Mouse (Mus musculus) brain, embryonic 18.5 days (tissue): ENCODE data around the gene Dnajc14.

ENCODE experiments used
- DNase-seq: peaks from one replicate; pipeline ENCODE4 v3.0.0-alpha.2; 2012; ENCODE audit warnings: low read depth, low spot score

Dnajc14 gene

DNA sequence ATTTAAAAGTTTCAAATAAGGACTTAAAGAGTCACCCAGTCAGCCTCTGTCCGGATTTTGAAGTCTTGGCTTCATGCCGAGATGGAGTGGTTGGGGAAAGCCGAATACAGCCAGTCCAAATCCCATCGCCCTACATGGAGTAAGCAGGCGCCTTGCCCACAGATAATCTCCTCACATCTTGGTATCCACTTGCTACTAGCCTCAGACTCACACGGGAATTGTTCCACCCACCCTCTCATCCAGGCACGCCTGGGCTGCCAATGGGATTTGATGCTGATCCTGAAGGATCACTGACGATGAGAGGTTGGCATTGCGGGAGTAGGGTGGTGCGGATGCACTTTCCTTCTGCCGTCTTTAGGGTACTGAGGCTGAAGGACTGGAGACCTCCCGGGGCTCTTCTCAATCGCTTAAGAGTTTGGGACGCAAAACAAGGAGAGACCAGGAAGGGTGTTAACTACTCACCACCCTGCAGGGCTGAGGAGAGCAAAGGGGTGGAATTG, at the start of gene Dnajc14:
Gene Dnajc14 (plus strand): TSS at position 292 of the 500 bp plus-strand sequence.
- DNase-seq, result peak; percentile 42

DNA sequence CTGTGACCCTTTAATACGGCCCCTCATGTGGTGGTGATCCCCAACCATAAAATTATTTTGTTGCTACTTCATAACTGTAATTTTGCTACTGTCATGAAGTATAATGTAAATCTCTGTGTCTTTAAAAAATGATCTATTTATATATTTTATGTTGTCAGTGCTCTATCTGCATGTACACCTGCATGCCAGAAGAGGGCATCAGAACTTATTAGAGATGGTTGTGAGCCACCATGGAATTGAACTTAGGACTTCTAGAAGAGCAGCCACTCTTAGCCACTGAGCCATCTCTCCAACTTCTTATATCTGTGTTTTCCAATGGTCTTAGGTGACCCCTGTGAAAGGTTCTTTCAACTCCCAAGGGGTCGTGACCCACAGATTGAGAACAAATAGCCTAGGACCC, 31.0 kb upstream of the Dnajc14 start:
- no peak for DNase-seq

DNA sequence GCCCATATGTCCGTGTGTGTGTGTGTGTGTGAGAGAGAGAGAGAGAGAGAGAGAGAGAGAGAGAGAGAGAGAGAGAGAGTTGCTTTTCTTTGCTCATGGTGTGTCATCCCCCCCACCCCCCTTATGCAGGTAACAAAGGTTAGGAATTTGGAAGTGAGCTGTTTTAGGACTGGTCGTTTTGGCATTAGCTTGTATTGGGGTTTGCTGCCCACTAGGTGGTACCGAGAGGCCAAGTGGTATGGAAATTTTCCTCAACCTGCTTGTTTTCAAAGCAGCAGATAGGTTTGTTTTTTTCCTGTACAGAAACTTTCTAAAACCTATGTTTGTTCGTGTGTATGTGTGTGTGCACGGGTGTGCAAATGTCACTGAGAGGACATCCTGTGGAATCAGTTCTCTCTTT, 30.2 kb upstream of the Dnajc14 start:
- DNase-seq, result no peak

GRCm38 (mm10) chr10:128778441-128778840, 25.4 kb upstream of the Dnajc14 start:
- no peak for DNase-seq

- no peak for DNase-seq
These were observed 24.7 kb upstream of the Dnajc14 start for GRCm38 (mm10) chr10:128779011-128779795.

DNA sequence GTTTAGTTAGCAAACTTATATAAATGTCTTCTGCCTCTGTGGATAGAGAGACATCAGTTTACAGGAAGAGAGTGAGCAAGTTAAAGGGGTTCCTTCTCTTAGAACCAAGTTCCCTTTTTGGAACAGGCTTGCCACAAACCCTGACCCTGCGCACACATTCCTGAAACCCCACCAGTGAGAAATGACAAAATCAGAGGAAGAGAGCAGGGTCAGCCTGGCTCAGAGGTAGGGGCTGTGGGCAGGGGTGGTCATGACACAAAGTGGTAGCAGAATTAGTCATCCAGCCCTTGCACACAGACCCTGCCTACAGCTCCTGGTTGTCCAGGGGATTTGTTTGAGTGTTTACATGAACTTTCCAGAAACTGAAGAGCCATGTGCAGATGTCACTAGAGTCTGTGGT, 23.7 kb upstream of the Dnajc14 start:
- DNase-seq, result no peak

DNA sequence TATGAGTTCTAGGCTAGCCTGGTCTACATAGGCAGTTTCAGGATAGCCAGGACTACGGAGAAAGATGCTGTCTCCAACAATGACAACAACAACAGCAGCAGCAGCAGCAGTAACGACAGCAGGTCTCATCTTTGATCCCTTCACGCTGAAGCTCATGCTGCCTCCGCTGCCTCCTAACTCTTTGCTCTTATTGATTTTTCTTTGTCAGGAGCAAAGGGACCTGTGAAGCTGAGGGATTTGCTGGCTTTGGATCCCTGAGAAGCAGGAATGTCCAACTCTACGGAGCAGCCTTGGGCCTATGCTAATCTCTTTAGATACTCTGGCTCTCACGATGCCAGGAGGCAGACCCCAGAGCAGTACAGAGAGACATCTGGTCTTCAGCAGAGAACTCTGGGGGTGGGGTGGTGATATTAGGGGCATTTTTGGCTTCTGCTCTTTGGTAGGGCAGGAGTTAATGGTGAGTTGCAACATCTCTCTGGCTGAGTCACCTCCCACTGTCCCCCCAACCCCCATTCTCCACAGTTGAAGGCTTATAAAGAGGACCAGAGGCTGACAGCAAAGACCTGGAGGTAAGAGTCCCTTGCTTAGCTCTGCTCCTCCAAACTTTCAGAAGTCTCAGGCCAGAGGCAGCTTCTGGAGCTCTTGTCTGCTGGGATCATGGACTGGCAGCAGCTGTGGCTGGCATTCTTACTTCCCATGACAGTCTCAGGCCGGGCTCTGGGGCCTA, 13.3 kb upstream of the Dnajc14 start, which contains the start of gene Mmp19:
Gene Mmp19 (plus strand): TSS at position 513 of the 727 bp plus-strand sequence.
- DNase-seq, result no peak

- DNase-seq, result no peak
These were observed 11.8 kb upstream of the Dnajc14 start for GRCm38 (mm10) chr10:128792041-128792440.

- no peak for DNase-seq
These were observed 10.6 kb upstream of the Dnajc14 start for GRCm38 (mm10) chr10:128793258-128793657.

DNA sequence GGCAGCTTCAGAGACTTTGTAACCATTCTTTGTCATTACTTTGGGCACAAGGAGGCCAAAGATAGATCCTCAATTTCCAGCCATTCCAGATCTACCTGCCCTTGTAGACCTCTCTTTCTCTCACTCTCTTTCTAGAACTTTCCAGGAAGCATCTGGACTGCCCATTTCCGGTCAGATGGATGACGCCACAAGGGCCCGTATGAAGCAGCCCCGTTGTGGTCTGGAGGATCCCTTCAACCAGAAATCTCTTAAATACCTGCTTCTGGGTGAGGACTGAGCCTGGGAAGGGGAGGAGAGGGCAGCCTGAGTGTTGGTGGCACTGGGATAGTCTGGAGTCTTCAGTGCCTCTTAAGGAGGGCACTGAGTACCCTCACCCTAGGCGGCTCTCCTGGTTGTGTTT, 9.5 kb upstream of the Dnajc14 start:
- no peak for DNase-seq

DNA sequence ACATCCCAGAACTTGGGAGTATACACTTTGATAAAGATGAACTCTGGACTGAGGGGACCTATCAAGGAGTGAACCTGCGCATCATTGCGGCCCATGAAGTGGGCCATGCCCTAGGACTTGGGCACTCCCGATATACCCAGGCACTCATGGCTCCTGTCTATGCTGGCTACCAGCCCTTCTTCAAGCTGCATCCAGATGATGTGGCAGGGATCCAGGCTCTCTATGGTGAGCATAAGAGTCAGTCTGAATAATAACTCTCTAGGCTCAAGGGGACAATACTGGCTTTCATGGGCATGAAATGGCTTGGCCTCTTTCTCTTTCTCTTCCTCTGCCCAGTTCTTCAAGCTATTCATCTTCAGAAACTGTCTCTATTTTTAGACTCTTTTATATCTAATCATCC, 8.3 kb upstream of the Dnajc14 start:
- no peak for DNase-seq

GRCm38 (mm10) chr10:128798676-128799075, 5.2 kb upstream of the Dnajc14 start:
- DNase-seq, result no peak

DNA sequence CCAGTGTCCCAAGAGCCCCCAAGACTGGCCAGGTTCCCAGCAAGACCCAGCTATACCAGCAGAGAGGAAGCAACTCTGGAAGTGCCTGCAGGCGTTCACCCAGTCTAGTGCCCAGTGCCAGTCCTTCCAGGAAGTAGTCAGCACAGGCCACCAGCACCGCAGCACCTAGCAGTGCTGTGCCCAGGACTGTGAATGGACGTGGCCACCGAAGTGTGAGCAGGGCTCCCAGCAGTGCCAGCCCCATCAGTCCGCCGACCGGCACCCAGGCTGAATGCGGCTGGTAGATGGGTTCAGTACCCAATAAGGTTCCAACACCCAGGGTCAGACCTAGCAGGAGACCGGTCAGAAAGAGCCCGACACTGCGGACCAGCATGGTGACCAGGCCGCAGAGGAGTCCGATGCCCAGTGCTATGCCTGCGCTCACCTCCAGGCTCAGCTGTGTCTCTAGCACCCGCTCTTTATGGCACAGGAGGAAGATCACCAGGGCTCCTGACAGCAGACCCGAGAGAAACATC, 1.8 kb upstream of the Dnajc14 start:
- no peak for DNase-seq

- DNase-seq, result no peak
These were observed 906 bp upstream of the Dnajc14 start for GRCm38 (mm10) chr10:128802956-128803355.

DNA sequence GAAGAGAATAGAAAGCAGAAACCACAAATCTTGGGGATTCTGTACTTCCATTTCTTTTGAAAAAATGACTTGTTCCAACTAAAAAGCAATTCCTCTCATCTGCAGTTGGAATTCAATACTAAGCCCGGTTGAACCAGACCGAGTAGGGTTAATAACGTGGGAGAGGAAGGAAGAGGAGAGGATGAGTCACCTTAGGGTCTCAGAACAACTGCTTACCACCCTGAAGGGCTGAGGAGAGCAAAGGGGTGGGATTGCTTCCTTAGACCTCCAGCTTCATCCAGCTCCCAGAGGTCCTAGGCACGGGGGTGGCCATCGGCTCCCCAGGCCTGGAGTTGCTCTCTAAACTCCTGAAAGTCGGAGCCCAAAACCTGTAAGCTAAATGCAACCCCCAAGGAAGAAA, 501 bp upstream of the Dnajc14 start:
- DNase-seq, result no peak

GRCm38 (mm10) chr10:128804271-128805091, 619 bp downstream of the Dnajc14 start, which contains the start of gene Tmem198b:
TSS of gene Tmem198b (minus strand) at chr10:128804370.
- peak; percentile 80 for DNase-seq

- DNase-seq, result peak; percentile 97
These were observed 1.5 kb downstream of the Dnajc14 start for GRCm38 (mm10) chr10:128805092-128806000.

GRCm38 (mm10) chr10:128806086-128806485, 2.2 kb downstream of the Dnajc14 start:
- DNase-seq, result no peak

GRCm38 (mm10) chr10:128807018-128807417, 3.2 kb downstream of the Dnajc14 start:
- DNase-seq, result no peak

GRCm38 (mm10) chr10:128817033-128817432, 13.2 kb downstream of the Dnajc14 start, which contains the start of gene Sarnp:
TSS of gene Sarnp (plus strand) at chr10:128817333.
- no peak for DNase-seq
